Mouse (Mus musculus): ENCODE data around the gene Mknk1.

The Mknk1 gene

GRCm38 (mm10) chr4:115846656-115847055 lies 7.7 kb downstream of the Mknk1 start:
- no peak for DNase-seq (ENCODE audit: low spot score in 2 of 2)

- DNase-seq (ENCODE audit: low spot score in 2 of 2) = no peak
Measured at GRCm38 (mm10) chr4:115847377-115847776, 8.4 kb downstream of the Mknk1 start.

- no peak for DNase-seq (ENCODE audit: low spot score in 2 of 2)
Measured at GRCm38 (mm10) chr4:115848083-115848482, 9.1 kb downstream of the Mknk1 start.

- no peak for DNase-seq (ENCODE audit: low spot score in 2 of 2)
Measured at GRCm38 (mm10) chr4:115848990-115849677, 10.1 kb downstream of the Mknk1 start.

GRCm38 (mm10) chr4:115850111-115850510 lies 11.1 kb downstream of the Mknk1 start:
- DNase-seq (ENCODE audit: low spot score in 2 of 2) = no peak

GRCm38 (mm10) chr4:115850631-115851030 lies 11.6 kb downstream of the Mknk1 start:
- no peak for DNase-seq (ENCODE audit: low spot score in 2 of 2)

- no peak for DNase-seq (ENCODE audit: low spot score in 2 of 2)
Measured at GRCm38 (mm10) chr4:115851569-115851968, 12.6 kb downstream of the Mknk1 start.

- no peak for DNase-seq (ENCODE audit: low spot score in 2 of 2)
Measured at GRCm38 (mm10) chr4:115855100-115855499, 16.1 kb downstream of the Mknk1 start.

GRCm38 (mm10) chr4:115855609-115856008 lies 16.6 kb downstream of the Mknk1 start:
- DNase-seq (ENCODE audit: low spot score in 2 of 2) = no peak

GRCm38 (mm10) chr4:115856282-115856681 lies 17.3 kb downstream of the Mknk1 start:
- no peak for DNase-seq (ENCODE audit: low spot score in 2 of 2)

- no peak for DNase-seq (ENCODE audit: low spot score in 2 of 2)
Measured at GRCm38 (mm10) chr4:115857293-115857883, 18.4 kb downstream of the Mknk1 start.

- no peak for DNase-seq (ENCODE audit: low spot score in 2 of 2)
Measured at GRCm38 (mm10) chr4:115863352-115863751, 24.4 kb downstream of the Mknk1 start.

- DNase-seq (ENCODE audit: low spot score in 2 of 2) = no peak
Measured at GRCm38 (mm10) chr4:115863880-115864279, 24.9 kb downstream of the Mknk1 start.

GRCm38 (mm10) chr4:115869512-115870210 lies 30.7 kb downstream of the Mknk1 start:
- no peak for DNase-seq (ENCODE audit: low spot score in 2 of 2)

GRCm38 (mm10) chr4:115873231-115873630 lies 34.2 kb downstream of the Mknk1 start:
- DNase-seq (ENCODE audit: low spot score in 2 of 2) = no peak

GRCm38 (mm10) chr4:115878216-115878678 lies 39.2 kb downstream of the Mknk1 start:
- no peak for DNase-seq (ENCODE audit: low spot score in 2 of 2)

- no peak for DNase-seq (ENCODE audit: low spot score in 2 of 2)
Measured at GRCm38 (mm10) chr4:115878828-115879227, 39.8 kb downstream of the Mknk1 start.

- no peak for DNase-seq (ENCODE audit: low spot score in 2 of 2)
Measured at GRCm38 (mm10) chr4:115881183-115881582, 42.2 kb downstream of the Mknk1 start.

GRCm38 (mm10) chr4:115882195-115882594 lies 43.2 kb downstream of the Mknk1 start:
- no peak for DNase-seq (ENCODE audit: low spot score in 2 of 2)

GRCm38 (mm10) chr4:115884022-115884421 lies 45.0 kb downstream of the Mknk1 start, which contains the start of gene Kncn:
TSS of gene Kncn (plus strand) at chr4:115884400.
- no peak for DNase-seq (ENCODE audit: low spot score in 2 of 2)

GRCm38 (mm10) chr4:115885846-115886245 lies 46.8 kb downstream of the Mknk1 start:
- DNase-seq (ENCODE audit: low spot score in 2 of 2) = no peak

GRCm38 (mm10) chr4:115886875-115887274 lies 47.9 kb downstream of the Mknk1 start:
- no peak for DNase-seq (ENCODE audit: low spot score in 2 of 2)

GRCm38 (mm10) chr4:115890066-115890465 lies 51.1 kb downstream of the Mknk1 start:
- no peak for DNase-seq (ENCODE audit: low spot score in 2 of 2)
